Mouse (Mus musculus): ENCODE measurements around the gene Tln1. TPM values are rescaled to one million over a fixed set of nuclear protein-coding genes. Genes with fewer than 3 reads are reported as not detected.
A peak's percentile ranks its signal among the peaks of the same experiment; 100 is the strongest.

Tln1 gene
- polyA plus RNA-seq, 1 experiment from 2014 or later: 40.6 TPM

DNA sequence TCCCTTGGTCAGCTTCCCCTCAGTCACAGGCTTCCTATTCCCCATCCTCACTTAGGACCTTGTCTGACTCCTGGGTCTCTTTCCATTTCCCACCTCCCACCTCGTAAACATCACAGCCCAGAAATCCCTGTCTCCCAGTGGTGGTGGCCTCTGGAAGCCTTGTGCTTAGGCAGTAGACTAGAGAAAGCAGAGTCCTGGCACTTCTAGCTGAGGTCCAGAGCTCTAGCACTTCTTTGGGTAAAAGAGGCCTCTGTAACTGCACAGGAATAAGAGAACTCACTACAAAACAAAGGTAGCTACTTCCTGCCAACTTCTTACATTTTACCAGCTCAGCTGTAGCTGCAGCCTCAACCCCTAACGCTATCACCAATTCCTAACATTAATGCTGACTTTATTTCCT, 1.5 kb downstream of the Tln1 start:
- 41% methylated on average over 2 of the region's 2 CpGs for WGBS
- peaks cover 5% of the 10 kb centered on the region; the same call in 1 of the 2 replicates for H3K36me3 ChIP-seq (replicated peaks; ENCODE audit: control insufficient read depth, insufficient read depth, low read depth, low read length)
- no peaks in the 10 kb centered on the region for H3K9me3 ChIP-seq (replicated peaks; ENCODE audit: control insufficient read depth, low read length)
- no peaks in the 10 kb centered on the region for H3K27me3 ChIP-seq (ENCODE audit: control insufficient read depth, insufficient read depth, low read length)
- DNase-seq (ENCODE audit: low spot score) (no peak), ATAC-seq (replicated peaks; ENCODE audit: insufficient number of reproducible peaks, low FRiP score, low TSS enrichment, low read depth) (no peak)
- no peak overlapping the region for H3K27ac ChIP-seq (replicated peaks; ENCODE audit: low read depth, low read length)
- peak overlapping the region; percentile 91 for H3K4me3 ChIP-seq (ENCODE audit: low read depth, low read length)
- peaks cover 15% of the 10 kb centered on the region for H3K4me1 ChIP-seq (ENCODE audit: control insufficient read depth, insufficient read depth, low read length)
- peak overlapping the region; percentile 79 for H3K4me2 ChIP-seq (ENCODE audit: low read depth, low read length)
- H3K9ac ChIP-seq (replicated peaks; ENCODE audit: low read length): peak overlapping the region; percentile 95

DNA sequence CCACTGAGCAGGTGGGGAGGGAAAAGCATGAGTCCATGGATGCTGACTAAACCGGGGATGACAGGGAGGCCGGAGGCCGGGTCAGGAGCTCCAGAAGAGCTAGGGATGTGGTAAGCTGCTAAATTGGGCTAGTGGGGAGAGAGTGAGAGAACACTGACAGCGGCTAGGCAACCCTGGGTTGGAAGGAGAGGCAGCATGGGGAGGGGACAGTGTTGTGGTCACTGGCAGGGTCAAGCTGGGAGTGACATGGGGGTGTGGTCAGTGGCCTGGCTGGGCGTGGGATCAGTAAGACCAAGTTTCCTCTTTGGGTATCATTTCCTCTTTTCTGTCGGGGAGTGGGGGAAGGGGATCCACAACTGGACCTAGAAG, 2.3 kb downstream of the Tln1 start:
- no peak for ATAC-seq (replicated peaks; ENCODE audit: insufficient number of reproducible peaks, low FRiP score, low TSS enrichment, low read depth)

GRCm38 (mm10) chr4:43559519-43560242, 2.8 kb downstream of the Tln1 start:
- ATAC-seq (replicated peaks; ENCODE audit: insufficient number of reproducible peaks, low FRiP score, low TSS enrichment, low read depth): no peak
- Histone ChIP-seq H3K9ac (replicated peaks; ENCODE audit: low read length) (peak overlapping the region; percentile 19), H3K4me1 (ENCODE audit: control insufficient read depth, insufficient read depth, low read length) (peaks cover 15% of the 10 kb centered on the region)

More for the DNA sequence above, 2.3 kb downstream of the Tln1 start:
- Histone ChIP-seq H3K27ac (replicated peaks; ENCODE audit: low read depth, low read length) (no peak overlapping the region), H3K9ac (replicated peaks; ENCODE audit: low read length) (peak overlapping the region; percentile 95), H3K4me3 (ENCODE audit: low read depth, low read length) (peak overlapping the region; percentile 6; the same call in 1 of the 2 replicates), H3K4me1 (ENCODE audit: control insufficient read depth, insufficient read depth, low read length) (peaks cover 15% of the 10 kb centered on the region), H3K9me3 (replicated peaks; ENCODE audit: control insufficient read depth, low read length) (no peaks in the 10 kb centered on the region), H3K36me3 (replicated peaks; ENCODE audit: control insufficient read depth, insufficient read depth, low read depth, low read length) (peaks cover 1% of the 10 kb centered on the region; the same call in 1 of the 2 replicates), H3K27me3 (ENCODE audit: control insufficient read depth, insufficient read depth, low read length) (no peaks in the 10 kb centered on the region), H3K4me2 (ENCODE audit: low read depth, low read length) (peak overlapping the region; percentile 36)
- DNase-seq (ENCODE audit: low spot score): no peak
- WGBS: 39% methylated on average over 6 of the region's 6 CpGs

GRCm38 (mm10) chr4:43558631-43559356, 3.7 kb downstream of the Tln1 start:
- no peaks in the 10 kb centered on the region for H3K9me3 ChIP-seq (replicated peaks; ENCODE audit: control insufficient read depth, low read length)
- H3K27me3 ChIP-seq (ENCODE audit: control insufficient read depth, insufficient read depth, low read length): no peaks in the 10 kb centered on the region
- H3K27ac ChIP-seq (replicated peaks; ENCODE audit: low read depth, low read length): peak overlapping the region; percentile 29
- H3K4me2 ChIP-seq (ENCODE audit: low read depth, low read length): peak overlapping the region; percentile 14; the same call in 1 of the 2 replicates
- peak; percentile 75 for DNase-seq (ENCODE audit: low spot score)
- peaks cover 5% of the 10 kb centered on the region; the same call in 1 of the 2 replicates for H3K36me3 ChIP-seq (replicated peaks; ENCODE audit: control insufficient read depth, insufficient read depth, low read depth, low read length)
- H3K4me3 ChIP-seq (ENCODE audit: low read depth, low read length): no peak overlapping the region
- H3K4me1 ChIP-seq (ENCODE audit: control insufficient read depth, insufficient read depth, low read length): peaks cover 15% of the 10 kb centered on the region
- peak overlapping the region; percentile 32 for H3K9ac ChIP-seq (replicated peaks; ENCODE audit: low read length)
- ATAC-seq (replicated peaks; ENCODE audit: insufficient number of reproducible peaks, low FRiP score, low TSS enrichment, low read depth): no peak
- 14% methylated on average over 13 of the region's 13 CpGs for WGBS

More at GRCm38 (mm10) chr4:43559519-43560242, 2.8 kb downstream of the Tln1 start:
- WGBS: 67% methylated on average over 13 of the region's 13 CpGs
- no peaks in the 10 kb centered on the region for H3K9me3 ChIP-seq (replicated peaks; ENCODE audit: control insufficient read depth, low read length)
- DNase-seq (ENCODE audit: low spot score): no peak
- H3K4me3 ChIP-seq (ENCODE audit: low read depth, low read length): peak overlapping the region; percentile 6; the same call in 1 of the 2 replicates
- peak overlapping the region; percentile 36 for H3K4me2 ChIP-seq (ENCODE audit: low read depth, low read length)
- H3K36me3 ChIP-seq (replicated peaks; ENCODE audit: control insufficient read depth, insufficient read depth, low read depth, low read length): peaks cover 5% of the 10 kb centered on the region; the same call in 1 of the 2 replicates
- no peak overlapping the region for H3K27ac ChIP-seq (replicated peaks; ENCODE audit: low read depth, low read length)
- H3K27me3 ChIP-seq (ENCODE audit: control insufficient read depth, insufficient read depth, low read length): no peaks in the 10 kb centered on the region

DNA sequence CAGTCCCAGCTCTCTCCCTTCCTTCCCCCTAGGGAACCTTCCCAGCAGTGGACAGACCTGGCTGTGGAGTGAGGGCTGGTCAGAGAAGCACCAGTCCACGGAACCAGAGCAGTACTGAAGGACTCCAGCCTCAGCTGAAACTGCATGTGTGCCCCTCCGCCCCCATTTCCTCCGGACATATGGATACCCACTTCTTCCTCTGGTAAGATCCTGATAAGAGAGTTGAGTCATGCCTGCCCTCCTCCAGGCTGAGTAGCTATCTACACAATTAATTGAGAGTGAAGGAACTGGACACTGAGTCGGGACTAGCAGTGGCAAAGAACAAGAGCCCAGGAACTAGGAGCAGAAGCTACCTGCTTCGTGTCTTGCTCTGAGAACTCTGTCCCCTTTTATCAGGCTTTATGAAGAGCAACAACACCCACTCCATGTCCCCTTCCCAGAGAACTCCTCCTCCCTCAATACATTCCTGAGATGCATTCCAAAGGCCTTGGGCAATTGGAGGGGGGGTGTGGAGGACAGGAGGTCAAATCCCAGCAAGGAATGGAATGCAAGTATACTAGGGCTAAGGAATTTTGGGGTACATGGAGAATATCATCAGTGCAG, 4.4 kb downstream of the Tln1 start:
- H3K4me2 ChIP-seq (ENCODE audit: low read depth, low read length): peak overlapping the region; percentile 14
- H3K9me3 ChIP-seq (replicated peaks; ENCODE audit: control insufficient read depth, low read length): no peaks in the 10 kb centered on the region
- WGBS: 21% methylated on average over 5 of the region's 5 CpGs
- ATAC-seq (replicated peaks; ENCODE audit: insufficient number of reproducible peaks, low FRiP score, low TSS enrichment, low read depth) (no peak), DNase-seq (ENCODE audit: low spot score) (peak; percentile 63)
- no peak overlapping the region for H3K4me3 ChIP-seq (ENCODE audit: low read depth, low read length)
- H3K27ac ChIP-seq (replicated peaks; ENCODE audit: low read depth, low read length): peak overlapping the region; percentile 29
- peak overlapping the region; percentile 26; the same call in 1 of the 2 replicates for H3K9ac ChIP-seq (replicated peaks; ENCODE audit: low read length)
- no peaks in the 10 kb centered on the region for H3K27me3 ChIP-seq (ENCODE audit: control insufficient read depth, insufficient read depth, low read length)
- H3K4me1 ChIP-seq (ENCODE audit: control insufficient read depth, insufficient read depth, low read length): peaks cover 12% of the 10 kb centered on the region
- H3K36me3 ChIP-seq (replicated peaks; ENCODE audit: control insufficient read depth, insufficient read depth, low read depth, low read length): peaks cover 5% of the 10 kb centered on the region

GRCm38 (mm10) chr4:43555926-43556325, 6.6 kb downstream of the Tln1 start:
- H3K4me2 ChIP-seq (ENCODE audit: low read depth, low read length): no peak overlapping the region
- no peak overlapping the region for H3K9ac ChIP-seq (replicated peaks; ENCODE audit: low read length)
- peaks cover 17% of the 10 kb centered on the region for H3K36me3 ChIP-seq (replicated peaks; ENCODE audit: control insufficient read depth, insufficient read depth, low read depth, low read length)
- ATAC-seq (replicated peaks; ENCODE audit: insufficient number of reproducible peaks, low FRiP score, low TSS enrichment, low read depth) (no peak), DNase-seq (ENCODE audit: low spot score) (no peak)
- H3K9me3 ChIP-seq (replicated peaks; ENCODE audit: control insufficient read depth, low read length): no peaks in the 10 kb centered on the region
- H3K27ac ChIP-seq (replicated peaks; ENCODE audit: low read depth, low read length): no peak overlapping the region
- H3K27me3 ChIP-seq (ENCODE audit: control insufficient read depth, insufficient read depth, low read length): no peaks in the 10 kb centered on the region
- peaks cover 10% of the 10 kb centered on the region for H3K4me1 ChIP-seq (ENCODE audit: control insufficient read depth, insufficient read depth, low read length)
- no peak overlapping the region for H3K4me3 ChIP-seq (ENCODE audit: low read depth, low read length)
- 94% methylated on average over 7 of the region's 7 CpGs for WGBS

DNA sequence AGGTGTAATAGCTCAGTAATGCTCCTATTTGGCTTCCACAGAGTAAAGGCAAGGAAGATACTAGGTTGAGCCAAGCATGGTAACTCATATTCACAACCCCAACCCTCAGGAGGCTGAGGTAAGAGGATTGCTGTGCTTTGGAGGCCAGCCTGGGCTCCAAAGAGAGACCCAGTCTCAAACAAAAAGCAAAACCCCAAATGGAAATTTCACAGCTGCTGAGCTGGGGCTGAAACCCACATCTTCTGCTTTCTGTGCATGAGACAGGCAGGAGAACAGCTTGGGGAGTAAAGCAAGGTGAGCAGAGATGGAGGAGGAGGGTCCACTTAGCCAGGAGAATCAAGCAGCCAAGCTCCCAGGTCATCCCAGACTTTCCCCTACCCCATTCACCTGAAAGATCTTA, 8.6 kb downstream of the Tln1 start:
- Histone ChIP-seq H3K4me3 (ENCODE audit: low read depth, low read length) (no peak overlapping the region), H3K36me3 (replicated peaks; ENCODE audit: control insufficient read depth, insufficient read depth, low read depth, low read length) (peaks cover 26% of the 10 kb centered on the region), H3K4me1 (ENCODE audit: control insufficient read depth, insufficient read depth, low read length) (peaks cover 4% of the 10 kb centered on the region; the same call in 1 of the 2 replicates), H3K9ac (replicated peaks; ENCODE audit: low read length) (no peak overlapping the region), H3K27ac (replicated peaks; ENCODE audit: low read depth, low read length) (no peak overlapping the region), H3K27me3 (ENCODE audit: control insufficient read depth, insufficient read depth, low read length) (no peaks in the 10 kb centered on the region), H3K9me3 (replicated peaks; ENCODE audit: control insufficient read depth, low read length) (no peaks in the 10 kb centered on the region), H3K4me2 (ENCODE audit: low read depth, low read length) (no peak overlapping the region)
- ATAC-seq (replicated peaks; ENCODE audit: insufficient number of reproducible peaks, low FRiP score, low TSS enrichment, low read depth) (no peak), DNase-seq (ENCODE audit: low spot score) (no peak)
